Mouse (Mus musculus) liver, adult 2 months (tissue): Measurements from ENCODE around the gene Otub2.

Source experiments
- CTCF ChIP-seq: fragments of 200-500 bp; IDR thresholded peaks from 2 replicates; pipeline ENCODE4 v1.5.1; 2011; ENCODE audit warnings: low read depth, low read length, control low read depth
- POLR2A ChIP-seq: fragments of 200-500 bp; IDR thresholded peaks from 2 replicates; pipeline ENCODE4 v1.6.1; 2011; ENCODE audit warnings: low read length, control low read depth; ENCODE audit not compliant: insufficient read depth; ENCODE audit errors: extremely low read depth

GRCm38 (mm10) chr12:103361539-103362307, 26.8 kb upstream of the Otub2 start:
- TF ChIP-seq CTCF (no peak), POLR2A (no peak)
